Mouse (Mus musculus) lung, postnatal 25 days (tissue): ENCODE measurements around the gene Gzmk.

ENCODE experiments used
- DNase-seq: peaks from one replicate; pipeline ENCODE4 v3.0.0; 2022; ENCODE audit warnings: low spot score

The Gzmk gene

GRCm38 (mm10) chr13:113225811-113226210 lies at the start of gene Gzmk:
Gene Gzmk, minus strand, starts transcription at chr13:113225908.
- DNase-seq = no peak

DNA sequence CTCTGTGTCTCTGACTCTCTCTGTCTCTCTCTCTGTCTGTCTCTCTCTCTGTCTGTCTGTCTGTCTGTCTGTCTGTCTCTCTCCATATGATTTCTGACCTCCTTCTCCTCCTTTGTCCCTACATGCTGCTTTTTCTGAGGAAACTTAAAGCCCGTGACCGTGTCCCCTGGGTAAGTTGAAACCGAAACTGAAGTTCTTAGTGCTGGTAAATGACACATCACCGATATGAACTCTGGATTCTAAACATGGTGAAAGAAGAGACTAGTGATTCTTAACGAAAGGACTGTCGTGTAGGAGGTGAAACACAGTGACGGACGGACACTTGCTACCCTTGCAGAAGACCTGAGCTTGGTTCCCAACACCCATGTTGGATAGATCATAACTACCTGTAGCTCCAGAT lies 45.5 kb upstream of the Gzmk start:
- DNase-seq = no peak

DNA sequence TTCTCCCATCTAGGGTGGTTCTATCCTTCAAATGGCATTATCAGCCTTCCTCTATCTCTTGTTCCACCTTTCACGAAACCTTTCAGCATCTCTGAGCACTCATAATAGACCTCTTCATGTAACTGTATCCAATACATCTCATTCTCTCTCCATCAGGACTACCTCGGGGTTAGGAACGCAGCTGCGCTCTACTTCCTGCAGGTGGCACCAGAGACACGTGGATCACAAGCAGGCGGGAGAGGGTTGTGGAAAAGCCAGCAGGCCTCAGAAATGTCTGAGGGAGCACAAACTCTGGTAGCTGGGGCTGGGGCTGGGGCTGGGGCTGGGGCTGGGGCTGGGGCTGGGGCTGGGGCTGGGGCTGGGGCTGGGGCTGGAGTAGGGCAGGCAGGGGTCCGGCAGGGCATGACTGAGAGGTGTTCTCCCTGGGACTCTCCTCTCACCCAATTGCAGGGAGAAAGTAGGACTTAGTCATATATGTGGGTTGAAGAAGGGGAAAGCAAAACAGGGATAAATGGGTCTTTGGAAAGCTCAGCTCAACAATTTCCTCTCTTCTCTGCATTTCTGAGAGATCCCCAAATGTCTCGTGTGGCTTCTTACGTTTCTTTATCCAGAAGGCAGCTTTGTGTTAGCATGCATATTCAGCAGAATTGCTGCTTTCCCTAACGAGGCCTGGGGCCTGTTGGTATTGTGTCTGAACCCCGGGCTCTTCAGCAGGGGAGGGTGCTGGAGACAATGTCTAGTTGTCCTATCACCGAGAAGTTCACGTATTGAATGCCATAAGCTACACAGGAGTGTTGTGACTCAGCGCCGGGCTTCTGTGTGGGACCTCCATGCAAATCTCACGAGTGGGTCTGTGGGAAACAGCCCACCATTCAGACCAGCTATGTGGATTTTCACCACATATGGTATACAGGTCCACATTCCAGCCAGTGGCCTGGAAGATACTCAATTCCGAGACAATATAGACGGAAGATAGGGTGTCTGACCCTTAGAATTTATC lies 44.4 kb upstream of the Gzmk start:
- peak; percentile 80 for DNase-seq

DNA sequence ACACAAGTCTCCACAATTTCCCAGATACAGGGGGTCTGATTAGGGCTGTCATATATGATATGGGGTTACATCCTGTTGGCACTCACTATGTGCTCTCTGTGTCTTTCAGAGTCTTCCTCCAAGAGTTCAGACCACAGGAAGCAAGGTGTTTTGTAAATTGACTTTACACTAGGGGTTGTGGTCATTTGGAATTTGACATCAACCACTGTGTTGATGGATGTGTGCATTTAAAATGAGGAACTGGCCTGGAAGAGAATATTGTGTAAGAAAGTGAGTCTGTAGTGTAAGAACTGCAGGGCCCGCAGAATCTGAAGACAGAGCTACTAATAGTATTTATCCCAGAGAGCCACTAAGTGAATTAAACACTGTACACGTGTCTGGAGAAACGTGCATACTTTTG lies 41.5 kb upstream of the Gzmk start:
- no peak for DNase-seq

DNA sequence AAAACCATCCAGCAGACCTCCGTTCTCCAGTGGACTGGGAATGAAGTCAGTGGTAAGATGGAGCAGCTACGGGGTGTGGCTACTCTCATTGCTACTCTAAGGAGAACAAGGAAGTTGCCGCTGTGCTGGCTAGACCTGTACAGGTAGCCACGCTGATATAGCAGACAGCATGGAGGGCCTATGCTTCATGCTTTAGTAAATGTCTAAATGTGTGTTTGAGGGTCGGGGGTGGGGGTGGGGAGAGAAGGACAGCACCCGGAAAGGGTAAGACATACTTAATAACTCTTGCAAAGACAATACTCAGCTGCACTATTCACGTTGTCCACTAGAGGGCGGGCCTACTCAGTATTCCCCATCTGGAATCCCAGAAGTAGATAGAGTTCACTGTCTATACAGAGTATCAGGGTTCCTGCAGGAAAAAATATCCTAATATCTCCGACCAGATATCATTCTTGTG lies 40.8 kb upstream of the Gzmk start:
- DNase-seq = peak; percentile 77

DNA sequence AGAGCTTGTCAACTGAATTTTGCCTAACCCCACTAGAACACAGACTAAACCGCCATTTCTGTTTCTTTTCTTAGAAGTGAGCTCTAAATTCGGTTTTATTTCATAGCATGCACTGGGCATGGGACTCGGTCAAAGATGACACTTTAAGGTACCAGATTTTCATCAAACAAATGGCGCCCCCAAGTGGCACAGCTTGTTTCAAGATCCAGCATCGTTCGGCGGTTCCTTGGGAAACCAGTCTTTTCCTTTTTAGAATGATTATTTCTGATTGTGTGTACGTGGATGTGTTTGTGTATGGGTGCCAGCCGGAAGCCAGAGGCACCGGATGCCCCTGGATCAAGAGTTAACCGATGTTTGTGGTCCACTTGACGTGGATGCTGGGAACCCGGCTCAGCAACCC lies 39.5 kb upstream of the Gzmk start:
- peak; percentile 44 for DNase-seq

DNA sequence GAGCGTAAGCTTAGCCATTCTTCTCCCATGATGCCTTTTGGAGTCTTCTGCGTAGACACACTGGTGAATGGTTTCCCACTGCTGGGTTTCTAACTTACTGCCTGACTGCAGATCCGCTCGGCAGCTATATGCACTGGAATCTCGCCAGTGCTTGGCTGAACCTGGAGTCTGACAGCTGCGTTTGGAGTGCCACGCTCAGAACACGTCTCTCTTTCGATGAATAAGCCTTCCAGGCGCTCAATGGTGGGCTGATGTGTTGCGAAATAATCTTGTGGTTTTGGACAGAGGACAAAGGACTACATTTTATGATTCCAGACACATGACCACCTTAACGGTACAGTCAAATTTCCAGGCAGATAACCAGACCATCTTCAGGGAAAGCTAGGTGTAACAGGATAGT lies 37.1 kb upstream of the Gzmk start:
- no peak for DNase-seq

DNA sequence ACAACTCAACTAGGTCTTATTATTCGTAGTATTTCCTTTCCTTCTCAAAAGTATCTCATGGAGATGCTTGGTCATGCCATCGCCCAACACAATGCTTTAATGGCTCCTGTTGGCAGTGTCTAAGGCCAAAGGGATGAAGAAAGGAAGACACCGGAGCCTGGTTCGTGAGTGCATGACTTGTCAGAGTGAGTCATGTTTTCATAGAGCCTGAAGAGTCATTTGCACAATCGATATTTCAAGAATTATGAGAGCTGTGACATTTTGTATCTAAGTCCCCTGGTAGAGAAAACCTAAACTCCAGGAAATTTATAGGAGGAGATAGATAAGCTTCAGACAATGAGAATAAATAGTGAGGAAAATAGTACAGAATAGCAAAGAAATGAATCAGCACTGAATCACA lies 33.5 kb upstream of the Gzmk start:
- DNase-seq = no peak

- no peak for DNase-seq
These were observed 31.5 kb upstream of the Gzmk start for GRCm38 (mm10) chr13:113257190-113257589.

DNA sequence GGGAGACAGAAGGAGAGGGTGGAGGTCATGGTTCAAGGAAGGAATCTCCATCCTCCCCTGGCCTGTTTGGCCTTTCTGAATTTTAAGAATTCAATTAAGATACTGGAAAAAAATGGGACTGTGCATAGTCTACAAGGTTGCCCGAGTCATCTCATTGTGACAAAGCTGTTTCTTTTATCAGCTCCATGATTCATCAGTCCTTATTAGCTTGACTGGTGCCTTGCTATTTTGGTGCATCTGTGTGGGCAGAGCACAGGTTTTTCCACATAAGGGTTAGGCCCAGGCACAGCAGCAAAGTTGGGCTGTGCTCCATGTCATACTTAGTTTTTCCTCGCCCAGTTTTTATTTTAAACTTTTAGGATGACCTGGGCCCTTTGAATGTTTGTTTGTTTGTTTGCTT lies 31.1 kb upstream of the Gzmk start:
- DNase-seq = no peak

DNA sequence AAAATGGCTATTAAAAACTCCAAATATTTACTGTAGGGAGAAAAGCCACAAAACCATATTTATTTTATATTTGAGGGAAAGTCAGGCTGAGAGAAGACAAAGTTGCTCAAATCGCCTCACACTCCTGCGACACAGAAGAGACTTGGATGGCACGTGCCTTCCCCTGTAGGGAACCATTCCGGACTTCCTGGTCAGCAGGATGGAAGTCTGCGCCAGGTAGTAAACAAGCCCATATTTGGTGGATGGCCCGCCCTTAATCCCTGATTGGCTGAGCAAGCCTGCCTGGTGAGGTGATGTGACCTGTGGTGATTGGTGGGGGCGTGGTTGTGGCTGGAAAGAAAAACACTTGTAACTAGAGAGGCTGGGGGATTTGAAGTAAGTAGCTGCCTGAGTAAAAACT lies 26.9 kb upstream of the Gzmk start:
- DNase-seq = peak; percentile 41

GRCm38 (mm10) chr13:113245025-113245424 lies 19.3 kb upstream of the Gzmk start:
- peak; percentile 13 for DNase-seq

GRCm38 (mm10) chr13:113242129-113242528 lies 16.4 kb upstream of the Gzmk start:
- no peak for DNase-seq

- DNase-seq = peak; percentile 70
These were observed 2.2 kb upstream of the Gzmk start for GRCm38 (mm10) chr13:113227666-113228463.

DNA sequence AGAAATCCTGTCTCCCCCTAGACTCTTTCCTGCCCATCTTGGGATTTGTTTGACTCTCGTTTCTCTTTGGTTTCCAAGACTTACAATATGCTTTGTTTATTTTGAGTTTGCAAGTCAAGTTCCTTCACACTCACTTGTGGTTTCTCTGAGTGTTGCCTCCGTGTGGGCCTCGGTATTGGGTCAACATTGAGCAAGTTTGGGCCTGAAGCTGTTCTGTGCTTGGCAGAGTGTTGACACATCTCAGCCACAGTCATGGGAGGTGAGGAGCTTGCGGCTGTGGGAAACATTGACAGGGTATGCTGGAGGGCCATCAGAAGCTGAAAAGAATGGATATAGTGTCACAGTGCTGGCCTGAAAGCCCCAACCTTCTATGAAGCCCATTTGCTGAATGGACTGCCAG lies 1.4 kb upstream of the Gzmk start:
- peak; percentile 74 for DNase-seq

GRCm38 (mm10) chr13:113224105-113224504 lies 1.6 kb downstream of the Gzmk start:
- peak; percentile 67 for DNase-seq

DNA sequence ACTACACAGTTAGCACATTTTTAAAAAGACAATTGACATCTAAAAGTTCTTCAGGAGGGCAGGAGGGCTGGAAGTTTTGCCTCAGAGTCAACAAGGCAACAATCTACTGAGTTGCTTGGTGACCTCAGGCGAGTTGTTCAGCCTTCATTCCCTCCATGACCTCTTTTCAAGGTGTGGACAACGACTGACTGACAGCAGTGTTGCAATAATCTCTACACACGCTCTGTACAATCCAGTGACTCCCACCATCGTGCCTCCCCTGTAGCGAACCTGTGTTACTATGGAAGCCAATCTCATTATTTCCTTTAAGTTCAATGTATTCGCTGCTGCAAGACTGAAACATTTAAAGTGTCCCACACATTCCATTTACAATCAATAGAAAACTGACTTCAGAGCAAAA lies 3.9 kb downstream of the Gzmk start:
- DNase-seq = no peak

DNA sequence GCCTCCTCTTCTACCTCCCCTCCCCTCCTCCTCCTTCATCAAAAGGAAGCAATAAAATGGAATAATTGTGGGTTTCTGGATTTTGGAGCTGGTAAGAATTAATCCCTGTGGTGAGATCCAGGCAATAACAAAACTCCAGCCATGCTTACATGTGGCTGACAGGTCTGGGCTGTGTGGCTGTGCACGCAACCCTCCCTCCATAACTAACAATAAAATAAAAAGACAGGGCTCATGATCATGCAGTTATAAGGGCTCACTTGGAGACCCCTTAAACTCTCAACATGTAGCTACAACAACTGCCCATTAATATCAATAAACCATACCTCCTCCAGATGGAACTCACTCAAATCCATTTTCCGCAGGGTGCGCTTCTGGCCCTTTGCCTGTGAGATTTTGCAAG lies 11.8 kb downstream of the Gzmk start:
- DNase-seq = no peak

- no peak for DNase-seq
These were observed 13.3 kb downstream of the Gzmk start for GRCm38 (mm10) chr13:113212401-113212800.

DNA sequence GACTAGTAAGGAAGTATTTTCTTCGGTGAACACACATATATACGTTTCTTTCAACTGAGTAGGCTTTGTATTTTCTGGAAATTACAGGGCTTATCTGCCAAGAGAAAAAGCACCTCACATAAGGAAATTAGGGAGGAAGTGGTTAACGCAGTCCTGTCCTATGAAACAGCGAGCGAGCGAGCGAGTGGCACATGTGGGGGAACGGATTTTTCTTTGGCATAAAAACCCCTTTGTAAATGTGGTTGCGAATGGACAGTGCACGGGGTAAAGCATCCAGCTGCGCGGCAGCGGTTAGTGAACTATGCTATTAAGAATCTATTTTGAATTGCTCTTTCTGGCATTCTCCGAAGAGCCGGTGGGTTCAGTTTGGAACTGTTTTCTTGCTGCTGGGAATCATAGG lies 14.4 kb downstream of the Gzmk start:
- no peak for DNase-seq

GRCm38 (mm10) chr13:113209624-113210023 lies 16.1 kb downstream of the Gzmk start, which contains the start of gene Esm1:
Gene Esm1, plus strand, starts transcription at chr13:113209659.
- DNase-seq = peak; percentile 23

DNA sequence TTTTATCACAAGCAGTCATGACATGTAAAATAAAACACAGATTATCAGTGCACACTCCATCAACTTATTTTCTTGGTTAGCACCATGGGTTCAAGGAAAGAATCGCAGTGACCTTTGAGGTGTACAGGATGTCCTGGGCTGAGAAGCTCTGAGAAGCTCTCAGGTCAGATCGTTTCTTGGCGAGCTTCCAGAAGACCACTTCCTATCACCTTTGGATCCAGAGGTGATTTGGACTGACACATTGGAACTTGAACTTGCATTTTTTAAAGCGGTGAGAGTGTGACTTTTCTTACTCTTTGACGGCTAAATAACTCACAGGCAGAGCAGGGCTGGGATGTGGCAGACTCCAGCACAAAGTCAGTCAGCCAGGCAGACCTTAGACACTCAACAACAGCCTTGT lies 20.4 kb downstream of the Gzmk start:
- DNase-seq = no peak

DNA sequence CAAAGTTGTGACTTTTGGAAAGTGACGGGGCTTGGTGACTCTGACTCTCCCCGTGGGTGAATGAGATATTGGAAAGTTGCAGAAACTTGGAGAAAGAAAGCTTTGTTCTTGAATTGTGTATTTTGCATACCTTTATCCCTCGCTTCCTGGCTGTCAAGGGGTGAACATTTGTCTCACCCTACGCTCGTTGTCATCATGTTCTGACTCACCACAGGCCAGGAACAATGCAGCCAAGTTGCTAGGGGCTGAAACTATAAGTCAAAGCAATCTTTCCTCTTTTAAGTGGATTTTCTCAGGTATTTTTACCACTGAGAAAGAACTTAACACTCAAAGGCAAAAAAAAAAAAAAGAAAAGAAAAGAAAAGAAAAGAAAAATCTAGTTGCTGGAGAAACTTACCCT lies 22.6 kb downstream of the Gzmk start:
- DNase-seq = no peak
